Mouse (Mus musculus) MEL (cell line): ENCODE results near the gene Zfp324. TPM values are rescaled to one million over a fixed set of nuclear protein-coding genes. Genes with fewer than 3 reads are reported as not detected.

Source experiments
- DNase-seq: peaks from one replicate; pipeline ENCODE4 v3.0.0; 2011; ENCODE audit warnings: low read depth, low spot score
- H3K27ac ChIP-seq: 2 replicates; pipeline ENCODE4 v1.5.1; 2012; ENCODE audit warnings: low read depth, mild to moderate bottlenecking, control low read depth, low read length, moderate library complexity; ENCODE audit not compliant: control insufficient read depth
- H3K27me3 ChIP-seq, 2 experiments: fragments of 150-350 bp in 1 of 2; sonication (generic) in 1 of 2; 2 replicates each; pipeline ENCODE4 v1.6.1; 2012; ENCODE audit warnings: low read length in 2 of 2, mild to moderate bottlenecking in 2 of 2, improper control_type of control experiment in 1 of 2, moderate library complexity in 1 of 2; ENCODE audit not compliant: insufficient read depth in 2 of 2, control insufficient read depth in 1 of 2
- H3K36me3 ChIP-seq, 2 experiments: 2 replicates each; pipeline ENCODE4 v1.6.1; 2012 to 2014; ENCODE audit warnings: low read length in 2 of 2, improper control_type of control experiment in 1 of 2, inconsistent platforms in 1 of 2, mild to moderate bottlenecking in 1 of 2; ENCODE audit not compliant: insufficient read depth in 2 of 2, control insufficient read depth in 1 of 2
- H3K4me1 ChIP-seq, 2 experiments: fragments of 150-350 bp in 1 of 2; sonication (generic) in 1 of 2; 2 replicates each; pipeline ENCODE4 v1.6.1; 2012; ENCODE audit warnings: low read length in 2 of 2, improper control_type of control experiment in 1 of 2, mild to moderate bottlenecking in 1 of 2; ENCODE audit not compliant: insufficient read depth in 2 of 2, control insufficient read depth in 1 of 2
- H3K4me3 ChIP-seq, 2 experiments: fragments of 150-350 bp in 1 of 2; sonication (generic) in 1 of 2; 2 replicates each; pipeline ENCODE4 v1.5.1; 2012; ENCODE audit warnings: low read depth in 2 of 2, low read length in 2 of 2, mild to moderate bottlenecking in 2 of 2, moderate library complexity in 2 of 2, control low read depth in 1 of 2, improper control_type of control experiment in 1 of 2; ENCODE audit not compliant: control insufficient read depth in 1 of 2, insufficient read depth in 1 of 2
- H3K79me2 ChIP-seq: 2 replicates; pipeline ENCODE4 v1.6.1; 2012; ENCODE audit warnings: mild to moderate bottlenecking, low read length, moderate library complexity; ENCODE audit not compliant: control insufficient read depth, poor library complexity, insufficient read depth
- H3K9ac ChIP-seq: 2 replicates; pipeline ENCODE4 v1.6.1; 2012; ENCODE audit warnings: low read depth, mild to moderate bottlenecking, control low read depth, low read length, moderate library complexity; ENCODE audit not compliant: control insufficient read depth, poor library complexity, severe bottlenecking
- H3K9me3 ChIP-seq: fragments of 150-350 bp; sonication (generic); replicated peaks from 2 replicates; pipeline ENCODE4 v1.6.1; 2012; ENCODE audit warnings: mild to moderate bottlenecking, low read length, improper control_type of control experiment, moderate library complexity; ENCODE audit not compliant: insufficient read depth
- BHLHE40 ChIP-seq: IDR thresholded peaks from 2 replicates; pipeline ENCODE4 v1.6.1; 2012; ENCODE audit warnings: low read depth, mild to moderate bottlenecking, inconsistent platforms, low read length, improper control_type of control experiment, borderline replicate concordance
- CHD1 ChIP-seq: IDR thresholded peaks from 2 replicates; pipeline ENCODE4 v1.6.1; 2012; ENCODE audit warnings: low read depth, mild to moderate bottlenecking, inconsistent platforms, low read length, improper control_type of control experiment
- CHD2 ChIP-seq: IDR thresholded peaks from 2 replicates; pipeline ENCODE4 v1.6.1; 2011; ENCODE audit warnings: low read length, improper control_type of control experiment
- E2F4 ChIP-seq: IDR thresholded peaks from 2 replicates; pipeline ENCODE4 v1.6.1; 2011; ENCODE audit warnings: low read depth, low read length, improper control_type of control experiment, borderline replicate concordance
- ELF1 ChIP-seq: IDR thresholded peaks from 2 replicates; pipeline ENCODE4 v1.6.1; 2014; ENCODE audit warnings: low read depth, mild to moderate bottlenecking, inconsistent platforms, low read length, improper control_type of control experiment, moderate library complexity
- EP300 ChIP-seq, 2 experiments: IDR thresholded peaks; 2 replicates each; pipeline ENCODE4 v1.6.1; 2011; ENCODE audit warnings: improper control_type of control experiment in 2 of 2, low read length in 2 of 2, low read depth in 1 of 2, mild to moderate bottlenecking in 1 of 2
- GABPA ChIP-seq: IDR thresholded peaks from 2 replicates; pipeline ENCODE4 v1.6.1; 2012; ENCODE audit warnings: low read depth, mild to moderate bottlenecking, inconsistent platforms, low read length, improper control_type of control experiment, moderate library complexity
- HCFC1 ChIP-seq: IDR thresholded peaks from 2 replicates; pipeline ENCODE4 v1.6.1; 2012; ENCODE audit warnings: low read depth, mild to moderate bottlenecking, inconsistent platforms, low read length, improper control_type of control experiment, moderate library complexity
- MEF2A ChIP-seq: IDR thresholded peaks from 2 replicates; pipeline ENCODE4 v1.6.1; 2014; ENCODE audit warnings: low read depth, mild to moderate bottlenecking, inconsistent platforms, low read length, improper control_type of control experiment; ENCODE audit not compliant: poor library complexity, insufficient replicate concordance, severe bottlenecking; ENCODE audit errors: extremely low read depth
- POLR2A ChIP-seq, 2 experiments: IDR thresholded peaks; 2 replicates each; pipeline ENCODE4 v1.6.1; 2011 to 2012; ENCODE audit warnings: low read length in 2 of 2, mild to moderate bottlenecking in 2 of 2, control low read depth in 1 of 2, improper control_type of control experiment in 1 of 2, low read depth in 1 of 2, moderate library complexity in 1 of 2; ENCODE audit not compliant: control insufficient read depth in 1 of 2, insufficient read depth in 1 of 2, poor library complexity in 1 of 2
- POLR2AphosphoS2 ChIP-seq: IDR thresholded peaks from 2 replicates; pipeline ENCODE4 v1.6.1; 2011; ENCODE audit warnings: low read length, improper control_type of control experiment
- POLR2AphosphoS5 ChIP-seq: IDR thresholded peaks from 2 replicates; pipeline ENCODE4 v1.6.1; 2012; ENCODE audit warnings: low read depth, borderline replicate concordance, mild to moderate bottlenecking, inconsistent platforms, low read length, moderate library complexity, mixed read lengths
- RAD21 ChIP-seq: IDR thresholded peaks from 2 replicates; pipeline ENCODE4 v1.6.1; 2011; ENCODE audit warnings: mild to moderate bottlenecking, low read depth, low read length, improper control_type of control experiment
- RCOR1 ChIP-seq: IDR thresholded peaks from 2 replicates; pipeline ENCODE4 v1.6.1; 2012; ENCODE audit warnings: low read depth, mild to moderate bottlenecking, inconsistent platforms, low read length, improper control_type of control experiment
- SMC3 ChIP-seq: IDR thresholded peaks from 2 replicates; pipeline ENCODE4 v1.6.1; 2011; ENCODE audit warnings: low read depth, low read length, improper control_type of control experiment
- TCF12 ChIP-seq: IDR thresholded peaks from 2 replicates; pipeline ENCODE4 v1.6.1; 2014; ENCODE audit warnings: low read depth, mild to moderate bottlenecking, inconsistent platforms, low read length, improper control_type of control experiment, moderate library complexity
- USF1 ChIP-seq: IDR thresholded peaks from 2 replicates; pipeline ENCODE4 v1.6.1; 2014; ENCODE audit warnings: low read depth, mild to moderate bottlenecking, inconsistent platforms, low read length, improper control_type of control experiment, moderate library complexity
- ZC3H11A ChIP-seq: IDR thresholded peaks from 2 replicates; pipeline ENCODE4 v1.6.1; 2012; ENCODE audit warnings: low read depth, mild to moderate bottlenecking, inconsistent platforms, low read length, improper control_type of control experiment
- ZMIZ1 ChIP-seq: IDR thresholded peaks from 2 replicates; pipeline ENCODE4 v1.6.1; 2012; ENCODE audit warnings: low read depth, mild to moderate bottlenecking, inconsistent platforms, low read length, improper control_type of control experiment, moderate library complexity
- polyA plus RNA-seq, 2 experiments: library from polyadenylated mRNA; stranded (reverse) in 1 of 2; unstranded in 1 of 2; fragments of >175 nt in 1 of 2; fragments of >200 nt in 1 of 2; gene quantifications; 2 replicates each; pipeline versions ENCODE4 v1.2.1 to v1.2.4; 2012; ENCODE audit warnings: low replicate concordance in 2 of 2, low read depth in 1 of 2; ENCODE audit not compliant: insufficient read length in 2 of 2, insufficient read depth in 1 of 2, missing spikeins in 1 of 2
- total RNA-seq: library from RNA; depleted of rRNA; stranded (reverse); fragments of 300-350 nt; gene quantifications from 2 replicates; pipeline ENCODE4 v1.2.3, GENCODE M21; 2012

Gene Zfp324
- total and polyA plus RNA-seq, 3 experiments: 5.2 to 9.9 TPM; not detected in 1

GRCm38 (mm10) chr7:12927191-12927680 is 38.4 kb upstream of the Zfp324 start, which contains the start of gene Rnf225 (continued):
- TF ChIP-seq RCOR1 (no peak), CHD1 (no peak), E2F4 (no peak)

GRCm38 (mm10) chr7:12927693-12928589 is 37.7 kb upstream of the Zfp324 start:
- no peak for TF ChIP-seq MEF2A
- TF ChIP-seq TCF12: no peak
- TF ChIP-seq EP300 (IDR thresholded peaks at IDR 0.05; ENCODE audit: low read depth in 1 of 2, low read length in 2 of 2): no peak
- TF ChIP-seq ELF1: no peak
- TF ChIP-seq POLR2AphosphoS2: peak; percentile 86
- TF ChIP-seq SMC3: 0 out of 2 replicates have a peak, but pooled peaks have one; percentile 21
- TF ChIP-seq RAD21: no peak
- TF ChIP-seq ZC3H11A: no peak
- TF ChIP-seq USF1: no peak
- TF ChIP-seq CHD2: peak; percentile 50
- peak; percentile 57; the same call in 1 of the 2 replicates for TF ChIP-seq ZMIZ1
- TF ChIP-seq GABPA: no peak
- no peak for TF ChIP-seq HCFC1
- TF ChIP-seq POLR2A (IDR thresholded peaks at IDR 0.05; ENCODE audit: control insufficient read depth in 1 of 2, insufficient read depth in 1 of 2, low read depth in 1 of 2, low read length in 2 of 2, poor library complexity in 1 of 2): peak; percentile 9 to 59; a peak in 2 of 4 replicates
- TF ChIP-seq POLR2AphosphoS5: no peak; the same call in 1 of the 2 replicates
- no peak for TF ChIP-seq RCOR1
- TF ChIP-seq BHLHE40: no peak
- H3K4me1 ChIP-seq: peaks cover 0 to 10% of the 10 kb centered on the region in 2 experiments; a peak in 1 of 4 replicates
- H3K79me2 ChIP-seq: peaks cover 15% of the 10 kb centered on the region
- no peak overlapping the region for H3K4me3 ChIP-seq
- H3K27ac ChIP-seq: no peak overlapping the region
- DNase-seq: peak; percentile 51
- no peaks in the 10 kb centered on the region for H3K27me3 ChIP-seq
- H3K9me3 ChIP-seq: no peaks in the 10 kb centered on the region
- no peak overlapping the region for H3K9ac ChIP-seq
- peaks cover 13 to 18% of the 10 kb centered on the region in 2 experiments for H3K36me3 ChIP-seq
